Mouse (Mus musculus) small intestine, adult 2 months (tissue): ENCODE measurements around the gene Gm11084. TPM values are rescaled to one million over a fixed set of nuclear protein-coding genes. Genes with fewer than 3 reads are reported as not detected.

Experiments used
- H3K27ac ChIP-seq: fragments of 200-500 bp; 2 replicates; pipeline ENCODE4 v1.5.1; 2012; ENCODE audit warnings: low read depth, low read length, control low read depth, inconsistent platforms; ENCODE audit not compliant: insufficient read depth
- H3K27me3 ChIP-seq: fragments of 200-500 bp; 2 replicates; pipeline ENCODE4 v1.6.1; 2012; ENCODE audit warnings: mild to moderate bottlenecking, moderate library complexity, low read length, inconsistent platforms; ENCODE audit not compliant: control insufficient read depth, insufficient read depth
- H3K36me3 ChIP-seq: fragments of 200-500 bp; 2 replicates; pipeline ENCODE4 v1.6.1; 2012; ENCODE audit warnings: mild to moderate bottlenecking, low read length, control low read depth, inconsistent platforms; ENCODE audit not compliant: control insufficient read depth, insufficient read depth
- H3K4me1 ChIP-seq: fragments of 200-500 bp; 2 replicates; pipeline ENCODE4 v1.6.1; 2012; ENCODE audit warnings: low read length, inconsistent platforms, mixed read lengths; ENCODE audit not compliant: control insufficient read depth, insufficient read depth, insufficient read length
- H3K4me3 ChIP-seq: fragments of 200-500 bp; 2 replicates; pipeline ENCODE4 v1.5.1; 2012; ENCODE audit warnings: low read depth, mild to moderate bottlenecking, control low read depth, inconsistent platforms, low read length, moderate library complexity
- CTCF ChIP-seq: fragments of 200-500 bp; IDR thresholded peaks from 2 replicates; pipeline ENCODE4 v1.5.1; 2012; ENCODE audit warnings: low read depth, mild to moderate bottlenecking, control low read depth, inconsistent platforms, low read length, moderate library complexity, mixed read lengths; ENCODE audit not compliant: insufficient replicate concordance, insufficient read length; ENCODE audit errors: extremely low read depth
- POLR2A ChIP-seq: fragments of 200-500 bp; IDR thresholded peaks from 2 replicates; pipeline ENCODE4 v1.6.1; 2012; ENCODE audit warnings: low read depth, mild to moderate bottlenecking, control low read depth, inconsistent platforms, low read length, moderate library complexity
- WGBS: fragments of 180-500 bp; shearing (Covaris S2); methylation state at CpG from one replicate; pipeline ENCODE4 v1.1.7; 2018; 5-methylcytosine and 5-hydroxymethylcytosine counted together
- polyA plus RNA-seq: library from polyadenylated mRNA; depleted of rRNA; stranded (reverse); fragments of >200 nt; gene quantifications from 2 replicates; pipeline ENCODE4 v1.2.3, GENCODE M21; 2012

The Gm11084 gene
- polyA plus RNA-seq, 1 experiment, result not detected

DNA sequence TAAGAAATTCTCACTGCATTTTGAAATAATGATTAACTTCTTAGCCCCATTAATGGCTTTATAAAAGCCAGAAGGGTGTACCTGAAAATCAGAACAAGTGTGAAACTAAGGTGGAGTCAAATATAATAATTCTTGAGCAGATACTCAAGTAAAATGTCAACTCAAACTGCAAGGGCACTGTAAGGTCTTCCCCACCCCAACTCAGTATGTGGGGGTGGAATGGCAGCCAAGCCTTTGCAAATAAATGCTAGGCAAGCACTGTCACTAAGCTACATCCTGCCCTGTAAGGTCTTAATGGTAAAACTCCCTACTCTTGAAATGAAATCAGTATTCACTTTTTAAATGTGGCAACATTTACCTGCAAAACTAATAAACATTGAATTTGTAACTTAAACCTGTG is 10.5 kb downstream of the Gm11084 start:
- Histone ChIP-seq H3K4me1 (peaks cover 4% of the 10 kb centered on the region; the same call in 1 of the 2 replicates), H3K27me3 (no peaks in the 10 kb centered on the region), H3K36me3 (peaks cover 6% of the 10 kb centered on the region), H3K27ac (no peak overlapping the region), H3K4me3 (no peak overlapping the region)
- no peak for TF ChIP-seq POLR2A
- TF ChIP-seq CTCF, result no peak

DNA sequence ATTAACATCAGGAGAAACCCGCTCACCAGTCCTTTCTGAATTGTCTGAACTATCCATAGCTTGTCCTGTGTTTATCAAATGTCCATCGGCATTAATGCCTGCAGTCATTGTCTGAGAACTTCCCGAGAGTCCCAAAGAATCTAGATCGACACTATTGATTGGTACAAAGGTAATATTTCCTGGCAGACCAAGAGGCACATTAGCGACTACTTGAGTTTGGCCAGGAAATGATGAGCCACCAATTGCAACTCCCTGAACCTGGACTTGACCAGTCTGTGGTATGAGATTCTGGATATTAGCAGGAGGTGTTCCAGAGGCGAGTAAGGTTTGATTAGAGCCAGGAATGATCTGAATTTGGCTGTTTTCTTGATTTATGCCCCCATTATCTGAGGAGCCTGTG is 15.7 kb downstream of the Gm11084 start:
- 59% methylated on average over 6 of the region's 6 CpGs for WGBS
- H3K36me3 ChIP-seq, result peaks cover 24% of the 10 kb centered on the region
- peaks cover 6% of the 10 kb centered on the region; the same call in 1 of the 2 replicates for H3K4me1 ChIP-seq
- no peak overlapping the region for H3K4me3 ChIP-seq
- H3K27ac ChIP-seq, result no peak overlapping the region
- no peak for TF ChIP-seq CTCF
- TF ChIP-seq POLR2A, result no peak
- no peaks in the 10 kb centered on the region for H3K27me3 ChIP-seq

DNA sequence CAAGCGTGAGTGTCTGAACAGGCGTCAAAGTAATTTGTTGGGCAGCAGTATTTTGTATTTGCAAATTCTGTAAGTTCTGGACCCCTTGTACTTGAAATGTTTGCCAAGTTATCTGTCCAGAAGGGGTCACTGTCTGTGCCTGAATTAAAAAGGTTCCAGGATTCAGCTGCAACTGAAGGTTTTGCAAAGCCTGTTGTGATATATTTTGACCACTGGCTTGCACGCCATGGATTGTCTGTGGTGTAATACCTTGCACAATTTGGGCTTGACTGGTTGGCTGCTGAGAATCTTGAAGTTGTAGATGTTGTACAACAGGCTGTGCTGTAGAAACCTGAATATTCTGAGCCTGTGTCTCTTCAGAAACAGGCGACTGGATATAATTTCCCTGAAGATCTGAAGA is 16.2 kb downstream of the Gm11084 start:
- no peak overlapping the region for H3K4me3 ChIP-seq
- H3K27me3 ChIP-seq, result no peaks in the 10 kb centered on the region
- H3K36me3 ChIP-seq, result peaks cover 24% of the 10 kb centered on the region
- TF ChIP-seq CTCF (no peak), POLR2A (no peak)
- H3K4me1 ChIP-seq, result peaks cover 6% of the 10 kb centered on the region; the same call in 1 of the 2 replicates
- no peak overlapping the region for H3K27ac ChIP-seq
- 88% methylated on average over 4 of the region's 4 CpGs for WGBS

DNA sequence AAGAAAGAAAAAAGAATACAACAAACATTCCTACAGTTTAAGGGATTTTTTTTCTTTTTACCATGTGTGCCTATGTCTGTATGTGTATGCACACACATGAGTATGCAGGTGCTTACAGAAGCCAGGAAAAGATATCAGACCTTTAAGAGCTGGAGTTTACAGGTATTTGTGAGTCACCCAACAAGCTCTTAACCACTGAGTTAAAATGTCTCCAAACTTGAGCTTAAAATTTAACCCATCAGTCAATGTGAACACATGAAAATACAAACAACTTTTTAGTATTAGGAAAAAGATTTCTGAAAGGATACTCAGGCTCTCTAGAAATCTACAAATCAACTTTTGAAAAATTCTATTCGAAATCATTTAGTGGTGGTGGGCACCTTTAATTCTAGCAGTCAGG is 18.0 kb downstream of the Gm11084 start:
- Histone ChIP-seq H3K27me3 (no peaks in the 10 kb centered on the region), H3K27ac (no peak overlapping the region), H3K4me1 (peaks cover 6% of the 10 kb centered on the region; the same call in 1 of the 2 replicates), H3K4me3 (no peak overlapping the region), H3K36me3 (peaks cover 25% of the 10 kb centered on the region)
- 89% methylated on average over 1 of the region's 1 CpGs for WGBS
- TF ChIP-seq CTCF (no peak), POLR2A (no peak)

GRCm38 (mm10) chr2:72965450-72965849 is 21.1 kb downstream of the Gm11084 start:
- WGBS, result 76% methylated on average over 2 of the region's 2 CpGs
- peaks cover 6% of the 10 kb centered on the region; the same call in 1 of the 2 replicates for H3K4me1 ChIP-seq
- H3K4me3 ChIP-seq, result no peak overlapping the region
- H3K27ac ChIP-seq, result no peak overlapping the region
- TF ChIP-seq CTCF (no peak), POLR2A (no peak)
- peaks cover 22% of the 10 kb centered on the region for H3K36me3 ChIP-seq
- no peaks in the 10 kb centered on the region for H3K27me3 ChIP-seq

- Histone ChIP-seq H3K27me3 (no peaks in the 10 kb centered on the region), H3K4me1 (peaks cover 5% of the 10 kb centered on the region), H3K36me3 (peaks cover 35% of the 10 kb centered on the region), H3K4me3 (no peak overlapping the region), H3K27ac (no peak overlapping the region)
- WGBS, result 95% methylated on average over 3 of the region's 3 CpGs
- TF ChIP-seq CTCF, result no peak
- no peak for TF ChIP-seq POLR2A
Measured at GRCm38 (mm10) chr2:72956415-72956814, 30.1 kb downstream of the Gm11084 start.

- 37% methylated on average over 3 of the region's 3 CpGs for WGBS
- TF ChIP-seq POLR2A (no peak), CTCF (no peak)
- H3K27ac ChIP-seq, result no peak overlapping the region
Measured at GRCm38 (mm10) chr2:72952979-72953378, 33.5 kb downstream of the Gm11084 start.

More at GRCm38 (mm10) chr2:72952979-72953378, 33.5 kb downstream of the Gm11084 start:
- Histone ChIP-seq H3K4me1 (peaks cover 5% of the 10 kb centered on the region), H3K4me3 (no peak overlapping the region), H3K36me3 (peaks cover 24% of the 10 kb centered on the region), H3K27me3 (no peaks in the 10 kb centered on the region)
